Mouse (Mus musculus) ovary, postnatal 36 days (tissue): ENCODE measurements around the gene Adam4.
"Not testable (repeated sequence)": the region's sequence is repeated elsewhere in the genome, so short reads cannot be mapped to it uniquely, and the experiment has no call there.

Source experiments
- DNase-seq: peaks from one replicate; pipeline ENCODE4 v3.0.0; 2022; ENCODE audit warnings: low spot score, mixed read lengths

Gene Adam4

DNA sequence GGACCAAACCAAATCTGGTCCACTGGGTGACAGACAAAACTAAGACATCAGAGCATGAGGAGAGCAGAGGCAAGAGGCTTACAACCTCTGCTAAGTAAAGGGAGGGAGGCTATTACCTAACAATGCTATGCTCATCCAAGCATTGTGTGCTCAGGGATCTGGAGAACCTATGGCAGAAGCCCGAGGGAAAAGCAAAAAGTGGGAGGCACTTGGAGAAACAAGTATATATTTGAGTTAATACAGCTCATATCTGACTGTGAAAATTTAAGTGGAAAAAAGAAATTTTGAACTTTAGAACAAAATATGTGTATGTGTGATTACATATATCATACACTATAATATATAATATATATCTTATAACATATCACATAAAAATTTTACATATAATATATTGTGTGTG, at the start of gene Adam4:
Gene Adam4, minus strand, starts transcription at position 101 of the 400 bp plus-strand sequence.
- DNase-seq: no peak

DNA sequence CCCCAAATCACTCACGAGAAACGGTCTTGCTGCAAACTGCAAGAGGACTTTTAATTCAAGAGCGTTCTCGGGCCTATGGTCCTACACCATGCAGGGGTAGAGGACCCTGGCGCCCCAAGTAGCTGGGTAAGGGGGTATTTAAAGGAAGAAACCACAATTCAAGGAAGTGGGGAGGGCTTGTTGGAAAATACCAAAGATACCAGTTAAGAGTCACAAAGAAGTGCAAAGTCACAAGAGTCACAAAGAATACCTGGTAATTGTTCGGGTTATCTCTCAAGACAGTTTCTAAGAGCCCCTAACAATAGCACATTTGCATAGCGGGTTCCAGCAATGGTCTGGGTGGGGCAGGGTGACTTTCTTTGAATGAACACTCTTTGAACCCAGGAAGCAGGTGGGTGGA, 37.3 kb upstream of the Adam4 start:
- DNase-seq: not testable (repeated sequence)

DNA sequence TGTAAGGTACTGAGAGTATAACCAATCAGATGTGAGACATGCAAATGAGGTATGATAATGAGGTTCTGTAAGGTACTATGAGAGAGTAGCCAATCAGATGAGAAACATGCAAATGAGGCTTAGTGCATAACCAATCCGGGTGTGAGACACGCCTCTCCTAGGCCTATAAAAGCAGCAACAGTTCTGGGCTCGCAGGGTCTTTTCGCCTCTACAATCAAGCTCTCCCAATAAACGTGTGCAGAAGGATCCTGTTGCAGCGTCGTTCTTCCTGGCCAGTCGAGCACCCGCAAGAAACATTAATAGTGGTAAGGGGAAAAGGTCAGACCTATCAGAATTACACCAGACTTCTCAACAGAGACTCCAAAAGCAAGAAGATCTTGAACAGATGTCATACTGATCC, 17.2 kb upstream of the Adam4 start:
- DNase-seq: not testable (repeated sequence)

DNA sequence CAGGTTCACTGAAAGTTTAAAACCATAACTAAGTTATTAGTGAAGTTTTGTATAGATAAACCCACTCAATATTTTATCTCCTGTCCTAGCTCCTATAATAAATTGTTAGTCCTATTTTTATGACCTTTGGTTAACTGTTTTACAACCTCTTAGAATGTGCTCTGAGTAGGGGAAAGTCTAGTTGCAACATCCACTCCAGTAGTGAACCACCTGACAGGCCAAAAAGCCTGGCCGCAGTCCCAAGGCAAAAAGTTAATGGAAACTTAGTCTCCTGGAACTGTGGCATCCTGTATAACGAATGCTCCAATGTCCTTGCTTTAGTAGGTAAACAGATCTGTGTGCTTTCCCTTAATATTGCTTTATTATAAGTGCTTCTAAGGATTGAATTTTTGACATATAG, 13.0 kb upstream of the Adam4 start:
- not testable (repeated sequence) for DNase-seq

DNA sequence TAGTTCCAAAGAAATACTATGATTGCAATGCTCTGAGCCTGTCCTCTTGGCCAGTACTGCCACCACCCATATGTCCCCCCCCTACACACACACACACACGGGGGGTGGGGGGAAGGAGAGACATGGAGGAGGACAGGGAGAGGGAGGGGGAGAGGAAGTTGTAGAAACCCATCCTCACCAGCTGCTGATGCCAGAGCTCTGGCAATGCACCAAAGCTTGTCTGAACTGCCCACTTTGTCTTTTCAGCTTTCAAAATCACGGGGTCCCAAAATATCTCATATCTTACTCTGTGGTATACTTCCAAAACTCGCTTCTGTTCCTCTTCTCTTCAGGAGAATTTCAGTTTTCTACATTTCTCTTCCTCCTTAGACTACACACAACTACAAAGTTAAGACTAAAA, 8.5 kb downstream of the Adam4 start:
- no peak for DNase-seq

DNA sequence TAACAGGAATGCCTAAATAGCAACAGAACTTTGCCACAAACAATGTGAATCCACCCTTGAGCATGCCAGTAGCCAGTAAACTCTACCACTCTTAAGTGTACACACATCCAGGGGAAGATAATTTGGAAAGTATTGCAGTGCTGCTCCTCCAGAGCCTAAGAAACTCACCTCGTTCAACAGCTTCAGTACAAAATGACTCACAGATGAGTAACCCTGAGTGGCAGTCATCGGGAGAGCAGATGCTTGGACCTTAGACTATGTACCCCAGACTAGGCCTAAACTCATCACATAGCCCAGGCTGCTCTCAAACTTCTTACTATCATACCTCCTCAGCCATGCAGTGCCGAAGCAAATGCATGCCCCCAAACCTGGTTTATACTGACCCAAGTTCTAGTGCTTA, 12.8 kb downstream of the Adam4 start:
- DNase-seq: no peak

DNA sequence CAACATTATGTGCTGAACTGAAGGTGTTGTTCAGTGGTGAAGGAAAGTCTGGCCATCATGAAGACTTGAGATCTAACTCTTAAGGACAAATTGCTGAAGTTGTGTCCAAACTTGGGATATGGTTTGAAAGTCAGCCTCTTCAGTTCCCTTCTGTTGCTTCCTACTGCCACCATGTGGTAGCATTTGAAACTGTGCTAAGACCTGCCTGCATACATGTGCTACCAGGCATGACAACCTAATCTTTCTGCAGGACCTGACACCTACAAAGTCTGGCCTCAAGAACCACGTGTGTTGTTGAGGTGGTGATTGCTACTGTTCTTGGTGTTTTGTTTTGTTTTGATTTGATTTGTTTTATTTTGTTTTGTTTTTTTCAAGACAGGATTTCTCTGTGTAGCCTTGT, 19.6 kb downstream of the Adam4 start:
- DNase-seq: peak; percentile 24

DNA sequence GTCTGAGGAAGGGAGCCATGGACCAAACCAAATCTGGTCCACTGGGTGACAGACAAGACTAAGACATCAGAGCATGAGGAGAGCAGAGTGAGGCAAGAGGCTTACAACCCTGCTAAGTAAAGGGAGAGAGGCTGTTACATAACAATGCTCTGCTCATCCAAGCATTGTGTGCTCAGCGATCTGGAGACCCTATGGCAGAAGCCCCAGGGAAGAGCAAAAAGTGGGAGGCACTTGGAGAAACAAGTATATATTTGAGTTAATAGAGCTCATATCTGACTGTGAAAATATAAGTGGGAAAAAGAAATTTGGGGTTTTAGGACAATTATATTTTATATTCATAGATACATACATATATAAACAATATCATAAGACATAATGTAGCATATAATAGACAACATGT, 42.4 kb downstream of the Adam4 start, which contains the start of gene Gm4787:
Gene Gm4787, minus strand, starts transcription at position 101 of the 400 bp plus-strand sequence.
- DNase-seq: not testable (repeated sequence)
